Mouse (Mus musculus) heart, postnatal 10 days (tissue): ENCODE results near the gene Magea8. TPM values are rescaled to one million over a fixed set of nuclear protein-coding genes. Genes with fewer than 3 reads are reported as not detected.
"Not testable (repeated sequence)": the region's sequence is repeated elsewhere in the genome, so short reads cannot be mapped to it uniquely, and the experiment has no call there.

Experiments used
- DNase-seq, 2 experiments: peaks; one replicate each; pipeline ENCODE4 v3.0.0; 2021
- intact Hi-C: fragments of 180-260 bp; cut with DNase I; formaldehyde crosslinking; loops from one replicate; pipeline ENCODE4 v1.15.1; 2025
- total RNA-seq, 2 experiments: library from RNA; stranded (reverse); gene quantifications; 2 replicates each; pipeline ENCODE4 v1.2.3; 2021

The Magea8 gene
- not detected for total RNA-seq

GRCm38 (mm10) chrX:154995750-154996149 is at the start of gene Magea8:
TSS of gene Magea8 (minus strand) at chrX:154995850.
- intact Hi-C loops, DNase-seq: not testable (repeated sequence)

DNA sequence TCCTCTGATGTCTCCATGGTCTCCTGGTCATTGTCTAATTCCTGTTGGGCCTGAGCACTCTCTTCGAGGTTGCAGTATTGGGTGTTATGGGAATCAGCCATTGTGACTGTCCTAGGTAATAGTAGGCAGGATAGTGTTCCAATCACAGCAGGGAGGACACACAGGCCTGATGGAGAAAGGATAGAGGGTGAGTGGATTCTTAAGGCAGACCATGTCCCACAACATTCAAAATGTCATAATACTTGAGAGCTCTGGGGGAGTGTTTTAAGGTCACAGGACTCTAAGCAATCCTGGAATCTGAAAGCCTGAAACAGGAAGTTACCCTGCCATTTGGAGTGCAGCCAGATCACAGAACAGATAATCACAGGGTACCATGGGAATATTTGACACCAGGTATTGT is 46.2 kb downstream of the Magea8 start, which contains the start of gene Magea3:
Gene Magea3 (minus strand): TSS at position 101 of the 400 bp plus-strand sequence.
- intact Hi-C loops, DNase-seq: not testable (repeated sequence)

DNA sequence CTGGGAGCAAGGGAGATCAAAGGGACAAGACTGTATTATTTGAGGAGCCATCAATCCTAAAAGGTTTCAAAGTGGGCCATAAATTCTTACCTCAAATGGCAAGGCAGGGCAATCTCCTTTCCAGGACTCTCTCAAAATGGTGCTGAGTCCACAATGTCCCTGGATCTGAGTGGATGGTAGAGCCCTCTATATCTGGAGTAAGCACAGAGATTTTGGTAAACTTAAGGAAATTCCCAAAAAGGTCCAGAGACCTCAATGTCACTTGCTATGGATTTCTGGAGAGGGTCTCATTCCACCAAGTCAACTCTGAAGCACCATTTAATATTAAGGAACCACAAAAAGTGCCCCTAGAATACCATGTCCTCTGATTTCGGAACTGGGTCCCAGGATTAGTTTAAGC is 59.8 kb downstream of the Magea8 start, which contains the start of gene Magea6:
Gene Magea6 (minus strand): TSS at position 101 of the 400 bp plus-strand sequence.
- DNase-seq, intact Hi-C loops: not testable (repeated sequence)

Other genes with a start within 250 kb of the Magea8 start
- gene Cldn34b1, start 105.6 kb downstream of the Magea8 start, total RNA-seq = not detected
- gene Magea6, start 59.9 kb downstream of the Magea8 start, total RNA-seq = not detected
- gene Magea3, start 46.3 kb downstream of the Magea8 start, total RNA-seq = not detected
- gene Magea5, start 67.3 kb upstream of the Magea8 start, total RNA-seq = not detected
- gene Magea1, start 93.9 kb upstream of the Magea8 start, total RNA-seq = not detected
- not detected for gene Magea2, start 97.8 kb upstream of the Magea8 start, total RNA-seq
- gene Cldn34b2, start 132.6 kb upstream of the Magea8 start, total RNA-seq = not detected
- 10 to 100 TPM; 36.3 to 50.3 TPM for gene Sat1, start 220.6 kb upstream of the Magea8 start, total RNA-seq